Mouse (Mus musculus) gastrocnemius, postnatal 36 days (tissue): Measurements from ENCODE around the gene Cldn13. TPM values are rescaled to one million over a fixed set of nuclear protein-coding genes. Genes with fewer than 3 reads are reported as not detected.
"Not testable (repeated sequence)": the region's sequence is repeated elsewhere in the genome, so short reads cannot be mapped to it uniquely, and the experiment has no call there.

ENCODE experiments used
- DNase-seq, 2 experiments: peaks; one replicate each; pipeline ENCODE4 v3.0.0; 2022
- intact Hi-C: fragments of 180-260 bp; cut with DNase I; formaldehyde crosslinking; loops from one replicate; pipeline ENCODE4 v1.15.1; 2025
- total RNA-seq, 2 experiments: library from RNA; stranded (reverse); gene quantifications; 2 replicates each; pipeline ENCODE4 v1.2.3; 2021

Gene Cldn13
- total RNA-seq, 2 experiments from 2014 or later: not detected

- no peak for DNase-seq
These were observed 20.7 kb upstream of the Cldn13 start for GRCm38 (mm10) chr5:134936051-134936450.

GRCm38 (mm10) chr5:134934666-134935065 lies 19.3 kb upstream of the Cldn13 start:
- intact Hi-C loops: no loop called here
- no peak for DNase-seq

More at GRCm38 (mm10) chr5:134936051-134936450, 20.7 kb upstream of the Cldn13 start:
- intact Hi-C loops: no loop called here

GRCm38 (mm10) chr5:134933686-134934085 lies 18.4 kb upstream of the Cldn13 start:
- DNase-seq: not testable (repeated sequence)
- intact Hi-C loops: loop anchor here (2.0 kb wide), 1 partner anchor 27 kb away; no protein-coding TSS in a partner anchor

- intact Hi-C loops: loop anchor here (2.0 kb wide), 1 partner anchor 28 kb away; no protein-coding TSS in a partner anchor
- DNase-seq: no peak
These were observed 18.0 kb upstream of the Cldn13 start for GRCm38 (mm10) chr5:134933281-134933680.

- intact Hi-C loops: loop anchor here (2.0 kb wide), 1 partner anchor 28 kb away; no protein-coding TSS in a partner anchor
- DNase-seq: peak; percentile 25 to 35
These were observed 17.6 kb upstream of the Cldn13 start for GRCm38 (mm10) chr5:134932903-134933276.

- peak; percentile 80 to 85 for DNase-seq
- intact Hi-C loops: loop anchor here (2.0 kb wide), 1 partner anchor 28 kb away; no protein-coding TSS in a partner anchor
These were observed 17.0 kb upstream of the Cldn13 start, which contains the start of gene Mettl27 for GRCm38 (mm10) chr5:134932179-134932902. Gene Mettl27 (plus strand): TSS chr5:134932368.

GRCm38 (mm10) chr5:134929988-134930387 lies 14.7 kb upstream of the Cldn13 start:
- intact Hi-C loops: no loop called here
- DNase-seq: no peak

- no peak for DNase-seq
- intact Hi-C loops: no loop called here
These were observed 11.4 kb upstream of the Cldn13 start for GRCm38 (mm10) chr5:134926726-134927125.

GRCm38 (mm10) chr5:134923141-134923540 lies 7.8 kb upstream of the Cldn13 start:
- intact Hi-C loops: no loop called here
- DNase-seq: no peak

GRCm38 (mm10) chr5:134921106-134921505 lies 5.8 kb upstream of the Cldn13 start:
- no peak for DNase-seq
- intact Hi-C loops: no loop called here

GRCm38 (mm10) chr5:134920106-134920687 lies 4.9 kb upstream of the Cldn13 start:
- intact Hi-C loops: no loop called here
- DNase-seq: no peak

- intact Hi-C loops: no loop called here
- no peak for DNase-seq
These were observed 3.8 kb upstream of the Cldn13 start for GRCm38 (mm10) chr5:134919097-134919496.

- peak; percentile 34 to 40 for DNase-seq
- intact Hi-C loops: no loop called here
These were observed 2.9 kb upstream of the Cldn13 start for GRCm38 (mm10) chr5:134918071-134918832.

- no peak for DNase-seq
- intact Hi-C loops: no loop called here
These were observed 816 bp downstream of the Cldn13 start for GRCm38 (mm10) chr5:134914510-134914909.

- intact Hi-C loops: no loop called here
- DNase-seq: no peak
These were observed 1.6 kb downstream of the Cldn13 start for GRCm38 (mm10) chr5:134913753-134914152.

GRCm38 (mm10) chr5:134913352-134913751 lies 2.0 kb downstream of the Cldn13 start:
- intact Hi-C loops: no loop called here

GRCm38 (mm10) chr5:134911901-134912300 lies 3.4 kb downstream of the Cldn13 start:
- intact Hi-C loops: no loop called here

More at GRCm38 (mm10) chr5:134913352-134913751, 2.0 kb downstream of the Cldn13 start:
- DNase-seq: no peak

GRCm38 (mm10) chr5:134907135-134907534 lies 8.2 kb downstream of the Cldn13 start:
- peak; percentile 90 for DNase-seq
- intact Hi-C loops: loop anchor here (1.0 kb wide), 1 partner anchor 58 kb away; no protein-coding TSS in a partner anchor

More at GRCm38 (mm10) chr5:134911901-134912300, 3.4 kb downstream of the Cldn13 start:
- DNase-seq: no peak

- no peak for DNase-seq
- intact Hi-C loops: loop anchor here (1.0 kb wide), 2 partner anchors 55 to 59 kb away; no protein-coding TSS in a partner anchor
These were observed 8.7 kb downstream of the Cldn13 start, which contains the start of gene Tmem270 for GRCm38 (mm10) chr5:134906633-134907032. Gene Tmem270 (minus strand): TSS chr5:134906733.

GRCm38 (mm10) chr5:134901644-134902027 lies 13.7 kb downstream of the Cldn13 start:
- intact Hi-C loops: loop anchor here (2.0 kb wide), 1 partner anchor 153 kb away; no protein-coding TSS in a partner anchor

More at GRCm38 (mm10) chr5:134901644-134902027, 13.7 kb downstream of the Cldn13 start:
- DNase-seq: no peak
